Mouse (Mus musculus) CH12.LX (cell line): Measurements from ENCODE around the gene Fam50b. TPM values are rescaled to one million over a fixed set of nuclear protein-coding genes. Genes with fewer than 3 reads are reported as not detected.

Experiments used
- DNase-seq: peaks from one replicate; pipeline ENCODE4 v3.0.0-alpha.2; 2013; ENCODE audit errors: extremely low read depth
- H3K27ac ChIP-seq: 2 replicates; pipeline ENCODE4 v1.5.1; 2012; ENCODE audit warnings: low read depth, mild to moderate bottlenecking, control low read depth, moderate library complexity; ENCODE audit not compliant: insufficient read depth
- H3K27me3 ChIP-seq: replicated peaks from 2 replicates; pipeline ENCODE3; 2012; ENCODE audit warnings: inconsistent platforms
- H3K36me3 ChIP-seq, 2 experiments: replicated peaks in 1 of 2; 2 replicates each; pipeline versions ENCODE3 to v1.6.1; 2012; ENCODE audit warnings: inconsistent platforms in 1 of 2, low read length in 1 of 2, mild to moderate bottlenecking in 1 of 2, mixed read lengths in 1 of 2, moderate library complexity in 1 of 2; ENCODE audit not compliant: control insufficient read depth in 1 of 2, insufficient read depth in 1 of 2
- H3K4me1 ChIP-seq, 2 experiments: 2 replicates each; pipeline ENCODE4 v1.6.1; 2012; ENCODE audit warnings: inconsistent platforms in 1 of 2, moderate library complexity in 1 of 2; ENCODE audit not compliant: insufficient read depth in 2 of 2, control insufficient read depth in 1 of 2
- H3K4me2 ChIP-seq: 2 replicates; pipeline ENCODE4 v1.6.1; 2012; ENCODE audit warnings: low read depth, mild to moderate bottlenecking, control low read depth; ENCODE audit not compliant: poor library complexity, insufficient read depth, severe bottlenecking
- H3K4me3 ChIP-seq, 3 experiments: fragments of 150-350 bp in 1 of 3; sonication (generic) in 1 of 3; replicated peaks in 1 of 3; 2 replicates each; pipeline versions ENCODE3 to v1.5.1; 2011 to 2012; ENCODE audit warnings: low read depth in 2 of 3, low read length in 2 of 3, mild to moderate bottlenecking in 2 of 3, moderate library complexity in 2 of 3, control low read depth in 1 of 3, improper control_type of control experiment in 1 of 3, inconsistent platforms in 1 of 3, mixed read lengths in 1 of 3; ENCODE audit not compliant: poor library complexity in 1 of 3
- H3K79me2 ChIP-seq: replicated peaks from 2 replicates; pipeline ENCODE4 v1.6.1; 2012; ENCODE audit warnings: mild to moderate bottlenecking, moderate library complexity; ENCODE audit not compliant: control insufficient read depth, poor library complexity, insufficient read depth, severe bottlenecking; ENCODE audit errors: extremely low read depth
- H3K9ac ChIP-seq: 2 replicates; pipeline ENCODE4 v1.6.1; 2012; ENCODE audit warnings: low read depth, mild to moderate bottlenecking, control low read depth, moderate library complexity; ENCODE audit not compliant: insufficient read depth
- H3K9me3 ChIP-seq: replicated peaks from 2 replicates; pipeline ENCODE3; 2012; ENCODE audit warnings: low read length, inconsistent platforms, mixed read lengths
- BHLHE40 ChIP-seq: IDR thresholded peaks from 2 replicates; pipeline ENCODE4 v1.6.1; 2011; ENCODE audit warnings: mild to moderate bottlenecking, low read depth, low read length, improper control_type of control experiment
- CHD1 ChIP-seq: IDR thresholded peaks from 2 replicates; pipeline ENCODE4 v1.6.1; 2012; ENCODE audit warnings: low read depth, low read length, improper control_type of control experiment, inconsistent platforms
- CHD2 ChIP-seq: IDR thresholded peaks from 2 replicates; pipeline ENCODE4 v1.6.1; 2011; ENCODE audit warnings: low read length, improper control_type of control experiment
- CTCF ChIP-seq, 2 experiments: IDR thresholded peaks in 1 of 2; conservative IDR thresholded peaks in 1 of 2; 2 replicates each; pipeline ENCODE4 v1.5.1; 2011 to 2012; ENCODE audit warnings: low read depth in 2 of 2, low read length in 2 of 2, improper control_type of control experiment in 1 of 2, inconsistent platforms in 1 of 2, mild to moderate bottlenecking in 1 of 2, moderate library complexity in 1 of 2
- E2F4 ChIP-seq: IDR thresholded peaks from 2 replicates; pipeline ENCODE4 v1.6.1; 2011; ENCODE audit warnings: low read depth, low read length, improper control_type of control experiment; ENCODE audit not compliant: insufficient replicate concordance
- ELF1 ChIP-seq: IDR thresholded peaks from 2 replicates; pipeline ENCODE4 v1.6.1; 2014; ENCODE audit warnings: low read depth, mild to moderate bottlenecking, inconsistent platforms, low read length, improper control_type of control experiment
- ETS1 ChIP-seq: conservative IDR thresholded peaks from 2 replicates; pipeline ENCODE4 v1.6.1; 2012; ENCODE audit warnings: low read depth, mild to moderate bottlenecking, inconsistent platforms, low read length, improper control_type of control experiment, moderate library complexity
- IRF4 ChIP-seq: IDR thresholded peaks from 2 replicates; pipeline ENCODE4 v1.6.1; 2014; ENCODE audit warnings: low read depth, mild to moderate bottlenecking, inconsistent platforms, low read length, improper control_type of control experiment
- JUN ChIP-seq: IDR thresholded peaks from 2 replicates; pipeline ENCODE4 v1.6.1; 2011; ENCODE audit warnings: low read depth, mild to moderate bottlenecking, low read length, improper control_type of control experiment, moderate library complexity; ENCODE audit not compliant: insufficient read depth
- JUND ChIP-seq: conservative IDR thresholded peaks from 2 replicates; pipeline ENCODE4 v1.6.1; 2011; ENCODE audit warnings: low read depth, low read length, improper control_type of control experiment
- KAT2A ChIP-seq: IDR thresholded peaks from 2 replicates; pipeline ENCODE4 v1.6.1; 2012; ENCODE audit warnings: low read length, improper control_type of control experiment, inconsistent platforms; ENCODE audit not compliant: insufficient replicate concordance
- MAFK ChIP-seq: IDR thresholded peaks from 2 replicates; pipeline ENCODE4 v1.6.1; 2011; ENCODE audit warnings: low read length, improper control_type of control experiment; ENCODE audit not compliant: insufficient replicate concordance
- MAX ChIP-seq: IDR thresholded peaks from 2 replicates; pipeline ENCODE4 v1.6.1; 2011; ENCODE audit warnings: low read length, improper control_type of control experiment
- MAZ ChIP-seq: IDR thresholded peaks from 2 replicates; pipeline ENCODE4 v1.6.1; 2012; ENCODE audit warnings: low read depth, mild to moderate bottlenecking, inconsistent platforms, low read length, improper control_type of control experiment, moderate library complexity
- MEF2A ChIP-seq: IDR thresholded peaks from 2 replicates; pipeline ENCODE4 v1.6.1; 2014; ENCODE audit warnings: low read depth, mild to moderate bottlenecking, inconsistent platforms, low read length, improper control_type of control experiment, borderline replicate concordance
- MXI1 ChIP-seq: IDR thresholded peaks from 2 replicates; pipeline ENCODE4 v1.6.1; 2011; ENCODE audit warnings: mild to moderate bottlenecking, low read depth, low read length, improper control_type of control experiment
- MYC ChIP-seq: IDR thresholded peaks from 2 replicates; pipeline ENCODE4 v1.6.1; 2011; ENCODE audit warnings: low read depth, mild to moderate bottlenecking, improper control_type of control experiment, low read length
- NELFE ChIP-seq: IDR thresholded peaks from 2 replicates; pipeline ENCODE4 v1.6.1; 2011; ENCODE audit warnings: low read depth, low read length, improper control_type of control experiment
- NRF1 ChIP-seq: IDR thresholded peaks from 2 replicates; pipeline ENCODE4 v1.6.1; 2014; ENCODE audit warnings: low read depth, mild to moderate bottlenecking, inconsistent platforms, low read length, improper control_type of control experiment, moderate library complexity
- PAX5 ChIP-seq: IDR thresholded peaks from 2 replicates; pipeline ENCODE4 v1.6.1; 2012; ENCODE audit warnings: low read length, inconsistent platforms, mixed read lengths
- POLR2A ChIP-seq: IDR thresholded peaks from 2 replicates; pipeline ENCODE4 v1.6.1; 2011; ENCODE audit warnings: low read depth, mild to moderate bottlenecking, improper control_type of control experiment, low read length
- TBP ChIP-seq: conservative IDR thresholded peaks from 2 replicates; pipeline ENCODE4 v1.6.1; 2011; ENCODE audit warnings: low read depth, low read length, improper control_type of control experiment
- UBTF ChIP-seq: IDR thresholded peaks from 2 replicates; pipeline ENCODE4 v1.6.1; 2012; ENCODE audit warnings: low read depth, mild to moderate bottlenecking, inconsistent platforms, low read length, improper control_type of control experiment, moderate library complexity
- USF2 ChIP-seq: conservative IDR thresholded peaks from 2 replicates; pipeline ENCODE4 v1.6.1; 2011; ENCODE audit warnings: low read depth, low read length, improper control_type of control experiment
- ZKSCAN1 ChIP-seq: IDR thresholded peaks from 2 replicates; pipeline ENCODE4 v1.6.1; 2012; ENCODE audit warnings: low read depth, inconsistent platforms, low read length, improper control_type of control experiment, borderline replicate concordance
- ZNF384 ChIP-seq: IDR thresholded peaks from 2 replicates; pipeline ENCODE4 v1.6.1; 2012; ENCODE audit warnings: low read depth, low read length, improper control_type of control experiment, inconsistent platforms
- dilution Hi-C: fragments of 300-500 bp; cut with MboI; formaldehyde crosslinking; loops from 2 replicates; pipeline ENCODE4 v1.14.3; 2020; ENCODE audit warnings: low sequenced_read_pairs; ENCODE audit not compliant: extremely low pct_unique_long_range_greater_than_20kb, extremely low pct_ligation_motif_present
- in situ Hi-C: fragments of 300-500 bp; cut with MboI; formaldehyde crosslinking; loops from 3 replicates; pipeline ENCODE4 v1.14.3; 2019; ENCODE audit warnings: low sequenced_read_pairs, low pct_ligation_motif_present, low pct_unique_long_range_greater_than_20kb, mixed read lengths
- polyA plus RNA-seq: library from polyadenylated mRNA; unstranded; fragments of >175 nt; gene quantifications from 2 replicates; pipeline ENCODE4 v1.2.1, GENCODE M21; 2012; ENCODE audit warnings: low read depth; ENCODE audit not compliant: insufficient read length
- total RNA-seq, 2 experiments: library from RNA; depleted of rRNA; stranded (reverse); fragments of 300-350 nt in 1 of 2; fragments of >200 nt in 1 of 2; gene quantifications; 2 replicates each; pipeline ENCODE4 v1.2.3; 2012 to 2014

Fam50b gene
- total and polyA plus RNA-seq, 3 experiments = 0.08 to 0.24 TPM; not detected in 1

GRCm38 (mm10) chr13:34748530-34748929 lies 13.9 kb downstream of the Fam50b start (continued):
- TF ChIP-seq TBP (no peak), PAX5 (no peak), MYC (no peak), NRF1 (no peak), POLR2A (no peak), UBTF (no peak)
- TF ChIP-seq, all 38 proteins: peak for 5

- dilution Hi-C loops = no loop called here
- no peaks in the 10 kb centered on the region for H3K36me3 ChIP-seq
- DNase-seq = no peak
- H3K9ac ChIP-seq = no peak overlapping the region
- H3K4me1 ChIP-seq = peaks cover 0 to 7% of the 10 kb centered on the region in 2 experiments; a peak in 2 of 4 replicates
- no peaks in the 10 kb centered on the region for H3K9me3 ChIP-seq
- in situ Hi-C loops = no loop called here
- H3K27me3 ChIP-seq = no peaks in the 10 kb centered on the region
- H3K79me2 ChIP-seq = no peaks in the 10 kb centered on the region
- no peak overlapping the region for H3K27ac ChIP-seq
- no peak overlapping the region for H3K4me2 ChIP-seq
- no peak overlapping the region for H3K4me3 ChIP-seq
- TF ChIP-seq NELFE (no peak), ZNF384 (no peak), IRF4 (no peak), JUND (no peak), E2F4 (no peak), CHD1 (no peak), PAX5 (no peak), JUN (no peak), MAFK (no peak), TBP (no peak), NRF1 (no peak), MEF2A (no peak), MAZ (no peak)
Observed at GRCm38 (mm10) chr13:34759202-34759601, 24.6 kb downstream of the Fam50b start.

- Histone ChIP-seq H3K4me2 (no peak overlapping the region), H3K27me3 (no peaks in the 10 kb centered on the region), H3K27ac (no peak overlapping the region), H3K9me3 (no peaks in the 10 kb centered on the region), H3K9ac (no peak overlapping the region), H3K36me3 (no peaks in the 10 kb centered on the region), H3K79me2 (no peaks in the 10 kb centered on the region), H3K4me3 (no peak overlapping the region), H3K4me1 (peaks cover 0 to 7% of the 10 kb centered on the region in 2 experiments; a peak in 2 of 4 replicates)
- TF ChIP-seq CTCF (conservative IDR thresholded peaks at IDR 0.05 in 1 of 2, IDR thresholded peaks at IDR 0.05 in 1 of 2; ENCODE audit: low read depth in 2 of 2, low read length in 2 of 2) (no peak), MAFK (no peak), MXI1 (no peak), TBP (no peak), E2F4 (no peak), JUN (no peak), ZKSCAN1 (no peak), CHD1 (no peak), MAX (no peak), BHLHE40 (no peak), ETS1 (no peak), NRF1 (no peak), CHD2 (no peak), PAX5 (no peak), POLR2A (no peak), ELF1 (no peak), KAT2A (no peak), JUND (no peak), USF2 (no peak)
- in situ Hi-C loops = no loop called here
- DNase-seq = no peak
- dilution Hi-C loops = no loop called here
Observed at GRCm38 (mm10) chr13:34760518-34761287, 26.1 kb downstream of the Fam50b start.
